Mouse (Mus musculus) limb, embryonic 10.5 days (tissue): ENCODE measurements at regions not wholly inside any gene's neighbourhood (a gene's known extent, or its start where the extent isn't known, plus 50 kb on each side); places are given as distances from the start of the nearest gene placed in this dataset.

Experiments
- DNase-seq: peaks from one replicate; pipeline ENCODE4 v3.0.0-alpha.2; 2017; ENCODE audit warnings: low spot score
- H3K27ac ChIP-seq: fragments of 300-500 bp; sonication (generic); 2 replicates; pipeline ENCODE4 v1.5.1; 2016; ENCODE audit warnings: mild to moderate bottlenecking
- H3K27me3 ChIP-seq: fragments of 300-500 bp; sonication (generic); 2 replicates; pipeline ENCODE4 v1.6.1; 2016; ENCODE audit warnings: low read depth, mild to moderate bottlenecking; ENCODE audit not compliant: poor library complexity, severe bottlenecking
- H3K36me3 ChIP-seq: fragments of 300-500 bp; sonication (generic); 2 replicates; pipeline ENCODE4 v1.6.1; 2016; ENCODE audit warnings: mild to moderate bottlenecking, moderate library complexity
- H3K4me1 ChIP-seq: fragments of 300-500 bp; sonication (generic); 2 replicates; pipeline ENCODE4 v1.6.1; 2016
- H3K4me3 ChIP-seq: fragments of 300-500 bp; sonication (generic); 2 replicates; pipeline ENCODE4 v1.5.1; 2016; ENCODE audit warnings: mild to moderate bottlenecking, moderate library complexity
- H3K9me3 ChIP-seq: fragments of 300-500 bp; sonication (generic); replicated peaks from 2 replicates; pipeline ENCODE4 v1.6.1; 2016; ENCODE audit warnings: mild to moderate bottlenecking
- WGBS: fragments of 180-500 bp; shearing (Covaris S2); methylation state at CpG from one replicate; pipeline ENCODE4 v1.1.7; 2016; 5-methylcytosine and 5-hydroxymethylcytosine counted together

DNA sequence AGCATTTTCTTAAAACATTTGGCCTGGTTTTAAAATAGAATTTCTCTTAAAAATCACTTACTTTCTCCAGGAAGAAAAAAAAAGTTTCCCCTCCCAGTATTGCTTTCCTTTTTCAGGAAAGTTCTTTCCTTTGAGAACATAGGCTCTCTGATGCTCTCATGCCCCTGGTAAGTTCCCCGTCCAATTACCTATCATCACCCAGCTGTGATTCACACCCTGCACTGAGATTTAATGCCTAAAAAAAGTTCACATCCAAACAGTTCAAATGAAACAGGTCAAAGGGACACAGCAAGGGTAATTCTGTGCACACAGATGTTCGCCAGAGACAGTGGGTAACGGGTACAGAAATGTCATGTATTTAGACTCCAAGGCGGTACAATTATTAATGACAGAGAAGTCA is 191.8 kb upstream of the Tll1 start:
- peaks cover 15% of the 10 kb centered on the region for H3K4me1 ChIP-seq
- DNase-seq, result no peak
- no peak overlapping the region for H3K4me3 ChIP-seq
- H3K27ac ChIP-seq, result no peak overlapping the region
- no peaks in the 10 kb centered on the region; the same call in 1 of the 2 replicates for H3K27me3 ChIP-seq
- no peaks in the 10 kb centered on the region for H3K36me3 ChIP-seq
- WGBS, result 22% methylated on average over 4 of the region's 4 CpGs
- H3K9me3 ChIP-seq, result no peaks in the 10 kb centered on the region

- WGBS, result 88% methylated on average over 5 of the region's 5 CpGs
- H3K9me3 ChIP-seq, result no peaks in the 10 kb centered on the region
- DNase-seq, result no peak
- H3K27me3 ChIP-seq, result no peaks in the 10 kb centered on the region; the same call in 1 of the 2 replicates
- no peaks in the 10 kb centered on the region for H3K36me3 ChIP-seq
- peaks cover 15% of the 10 kb centered on the region for H3K4me1 ChIP-seq
- H3K4me3 ChIP-seq, result no peak overlapping the region
- H3K27ac ChIP-seq, result no peak overlapping the region
Measured at GRCm38 (mm10) chr8:64395816-64396215, 189.7 kb upstream of the Tll1 start.

DNA sequence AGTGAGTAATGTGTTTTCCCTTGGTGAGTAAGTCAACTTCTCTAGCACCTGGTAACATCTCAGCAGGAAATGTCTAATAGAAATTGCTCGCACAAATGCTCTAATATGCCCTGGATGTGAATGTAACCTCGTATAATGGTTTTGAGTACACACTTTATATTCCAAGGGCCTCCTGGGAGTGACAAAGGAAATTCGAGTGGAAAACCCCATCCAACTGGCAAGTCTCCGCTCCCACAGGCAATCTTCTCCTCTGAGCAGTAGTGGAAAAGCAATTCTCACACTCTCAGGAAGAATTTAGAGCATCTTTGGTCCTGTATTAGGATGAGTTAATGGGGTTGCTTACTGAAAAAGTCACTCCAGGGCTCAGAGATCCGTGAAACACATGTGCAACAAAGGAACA is 183.4 kb upstream of the Tll1 start:
- Histone ChIP-seq H3K4me1 (peaks cover 3% of the 10 kb centered on the region; the same call in 1 of the 2 replicates), H3K27ac (no peak overlapping the region), H3K27me3 (no peaks in the 10 kb centered on the region), H3K9me3 (no peaks in the 10 kb centered on the region), H3K4me3 (no peak overlapping the region), H3K36me3 (no peaks in the 10 kb centered on the region)
- WGBS, result 70% methylated on average over 5 of the region's 5 CpGs
- DNase-seq, result no peak

- WGBS, result 94% methylated on average over 2 of the region's 2 CpGs
Measured at GRCm38 (mm10) chr8:64388299-64388698, 182.2 kb upstream of the Tll1 start.

DNA sequence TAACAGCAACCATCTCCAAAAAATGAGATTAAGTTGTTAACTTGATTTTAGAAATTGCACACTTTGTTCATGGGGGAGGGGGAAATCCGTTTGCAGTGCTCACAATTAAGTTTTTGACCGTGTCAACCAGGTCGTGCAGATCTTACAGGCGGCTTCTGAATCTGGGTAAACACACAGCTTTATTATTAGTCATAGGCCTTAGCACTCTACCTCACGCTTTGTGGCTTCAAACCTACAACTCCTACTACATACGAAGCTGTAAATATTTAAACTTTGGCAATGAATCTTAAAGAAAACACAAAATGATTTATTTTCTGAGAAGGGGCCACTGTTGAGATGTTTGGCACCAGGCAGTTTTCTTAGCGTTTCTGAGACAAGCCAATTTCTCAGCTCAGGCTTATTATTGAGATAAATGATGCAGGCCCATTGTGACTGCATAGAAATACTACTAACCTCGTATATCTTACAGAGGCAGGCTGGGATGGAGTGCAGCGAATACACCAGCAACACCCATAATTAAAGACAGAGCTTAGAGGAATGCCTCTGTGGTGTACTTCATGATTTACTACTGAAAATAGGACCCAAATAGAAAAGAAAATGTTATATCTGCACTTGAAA is 173.8 kb upstream of the Tll1 start:
- H3K4me1 ChIP-seq, result peaks cover 8% of the 10 kb centered on the region; the same call in 1 of the 2 replicates
- H3K36me3 ChIP-seq, result no peaks in the 10 kb centered on the region
- H3K9me3 ChIP-seq, result no peaks in the 10 kb centered on the region
- H3K27me3 ChIP-seq, result no peaks in the 10 kb centered on the region
- H3K27ac ChIP-seq, result no peak overlapping the region
- DNase-seq, result no peak
- H3K4me3 ChIP-seq, result no peak overlapping the region
- 61% methylated on average over 9 of the region's 9 CpGs for WGBS

More at GRCm38 (mm10) chr8:64388299-64388698, 182.2 kb upstream of the Tll1 start:
- H3K4me3 ChIP-seq, result no peak overlapping the region
- no peak overlapping the region for H3K27ac ChIP-seq
- DNase-seq, result no peak
- H3K36me3 ChIP-seq, result no peaks in the 10 kb centered on the region
- no peaks in the 10 kb centered on the region for H3K27me3 ChIP-seq
- peaks cover 3% of the 10 kb centered on the region; the same call in 1 of the 2 replicates for H3K4me1 ChIP-seq
- H3K9me3 ChIP-seq, result no peaks in the 10 kb centered on the region

DNA sequence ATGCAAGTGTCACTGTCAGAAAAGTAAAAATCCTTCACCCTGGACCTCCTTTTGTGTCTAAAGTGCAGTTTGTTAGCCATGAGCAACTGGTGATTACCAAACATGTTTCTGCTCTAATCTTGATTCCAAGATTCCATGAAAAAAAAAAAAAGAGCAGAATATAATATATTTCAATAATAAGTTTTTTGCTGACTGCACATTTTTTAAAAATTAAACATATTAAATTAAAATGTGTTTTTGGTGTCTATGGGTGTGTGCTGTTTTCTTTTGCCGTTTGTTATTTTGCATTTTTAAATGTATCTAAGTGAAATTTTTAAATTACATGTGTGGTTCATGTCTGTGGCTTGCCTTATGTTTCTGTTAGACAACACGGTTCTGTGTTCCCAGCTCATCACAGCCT is 171.8 kb upstream of the Tll1 start:
- Histone ChIP-seq H3K4me1 (peaks cover 8% of the 10 kb centered on the region; the same call in 1 of the 2 replicates), H3K9me3 (no peaks in the 10 kb centered on the region), H3K27me3 (no peaks in the 10 kb centered on the region), H3K36me3 (no peaks in the 10 kb centered on the region), H3K4me3 (no peak overlapping the region), H3K27ac (no peak overlapping the region)
- WGBS, result 84% methylated on average over 2 of the region's 2 CpGs
- DNase-seq, result no peak

DNA sequence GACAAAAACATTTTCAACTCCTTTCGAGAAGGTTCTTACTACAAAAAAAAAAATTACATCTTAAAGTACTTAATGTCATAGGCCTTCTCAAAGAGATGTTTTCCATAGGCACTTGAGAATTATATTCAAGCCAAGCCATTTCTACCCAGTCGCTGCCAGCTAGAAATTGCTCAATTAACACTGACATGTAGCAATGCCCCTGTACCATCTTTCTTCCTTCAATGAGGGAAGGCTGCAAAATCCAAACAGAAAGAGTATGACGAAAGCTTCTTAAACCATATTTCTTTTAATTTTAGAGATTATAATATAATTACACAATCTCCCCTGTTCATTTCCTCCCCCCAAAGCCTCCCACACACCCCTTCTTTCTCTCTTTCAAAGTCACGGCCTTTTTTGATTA is 169.4 kb upstream of the Tll1 start:
- no peaks in the 10 kb centered on the region for H3K36me3 ChIP-seq
- peaks cover 11% of the 10 kb centered on the region for H3K4me1 ChIP-seq
- WGBS, result 91% methylated on average over 4 of the region's 4 CpGs
- DNase-seq, result no peak
- no peaks in the 10 kb centered on the region for H3K27me3 ChIP-seq
- H3K27ac ChIP-seq, result no peak overlapping the region
- H3K4me3 ChIP-seq, result no peak overlapping the region
- H3K9me3 ChIP-seq, result no peaks in the 10 kb centered on the region

DNA sequence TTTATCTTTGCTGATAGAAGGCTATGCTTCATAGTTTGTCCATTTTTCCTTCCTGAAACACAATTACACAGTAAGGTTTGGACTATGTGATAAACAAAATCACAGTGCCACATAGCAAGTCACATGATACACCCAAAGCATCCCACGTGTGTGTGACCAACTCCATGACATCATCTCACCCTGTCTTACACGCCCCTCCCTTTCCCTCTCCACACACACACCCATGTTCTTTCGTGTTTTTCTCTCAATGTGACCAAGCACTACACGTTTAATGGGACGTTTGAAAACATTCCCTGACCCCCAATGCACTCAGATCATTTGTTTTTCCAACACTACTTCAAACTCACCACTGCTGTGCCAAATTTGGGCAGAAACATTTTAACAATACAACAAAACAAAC is 168.9 kb upstream of the Tll1 start:
- Histone ChIP-seq H3K4me3 (no peak overlapping the region), H3K27me3 (no peaks in the 10 kb centered on the region)

GRCm38 (mm10) chr8:64369973-64370372 is 163.9 kb upstream of the Tll1 start:
- Histone ChIP-seq H3K4me3 (no peak overlapping the region), H3K27me3 (no peaks in the 10 kb centered on the region), H3K27ac (no peak overlapping the region), H3K36me3 (no peaks in the 10 kb centered on the region), H3K9me3 (no peaks in the 10 kb centered on the region), H3K4me1 (peaks cover 27% of the 10 kb centered on the region)
- no peak for DNase-seq
- 32% methylated on average over 6 of the region's 6 CpGs for WGBS

More for the DNA sequence above, 168.9 kb upstream of the Tll1 start:
- H3K4me1 ChIP-seq, result peaks cover 14% of the 10 kb centered on the region
- no peaks in the 10 kb centered on the region for H3K36me3 ChIP-seq
- no peaks in the 10 kb centered on the region for H3K9me3 ChIP-seq
- H3K27ac ChIP-seq, result no peak overlapping the region
- 74% methylated on average over 5 of the region's 5 CpGs for WGBS
- no peak for DNase-seq

- 95% methylated on average over 4 of the region's 4 CpGs for WGBS
- no peak for DNase-seq
- H3K4me1 ChIP-seq, result peaks cover 27% of the 10 kb centered on the region
- no peaks in the 10 kb centered on the region for H3K27me3 ChIP-seq
- no peaks in the 10 kb centered on the region for H3K36me3 ChIP-seq
- no peak overlapping the region for H3K4me3 ChIP-seq
- no peak overlapping the region for H3K27ac ChIP-seq
- no peaks in the 10 kb centered on the region for H3K9me3 ChIP-seq
Measured at GRCm38 (mm10) chr8:64367906-64368305, 161.8 kb upstream of the Tll1 start.

DNA sequence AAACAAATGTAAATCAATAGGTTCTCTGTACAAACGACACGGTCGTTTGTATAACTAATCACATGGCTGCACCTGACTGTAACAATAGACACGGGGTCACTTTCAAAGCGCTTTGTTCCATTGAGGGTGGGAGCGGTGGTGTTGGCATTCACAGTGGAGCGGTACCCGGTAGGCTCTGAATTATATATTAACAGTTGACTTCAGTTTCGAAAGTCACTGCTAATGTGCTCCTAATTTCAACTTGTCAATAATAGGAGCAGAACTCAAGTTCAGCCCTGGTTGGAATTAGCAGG is 160.8 kb upstream of the Tll1 start:
- no peak overlapping the region for H3K4me3 ChIP-seq
- no peaks in the 10 kb centered on the region for H3K36me3 ChIP-seq
- 73% methylated on average over 9 of the region's 9 CpGs for WGBS
- peaks cover 27% of the 10 kb centered on the region for H3K4me1 ChIP-seq
- no peak overlapping the region for H3K27ac ChIP-seq
- no peak for DNase-seq
- no peaks in the 10 kb centered on the region for H3K27me3 ChIP-seq
- H3K9me3 ChIP-seq, result no peaks in the 10 kb centered on the region

GRCm38 (mm10) chr8:64366226-64366973 is 160.3 kb upstream of the Tll1 start:
- no peaks in the 10 kb centered on the region for H3K27me3 ChIP-seq
- peaks cover 26% of the 10 kb centered on the region for H3K4me1 ChIP-seq
- 84% methylated on average over 11 of the region's 11 CpGs for WGBS
- H3K4me3 ChIP-seq, result no peak overlapping the region
- H3K9me3 ChIP-seq, result no peaks in the 10 kb centered on the region
- no peaks in the 10 kb centered on the region for H3K36me3 ChIP-seq
- DNase-seq, result no peak
- no peak overlapping the region for H3K27ac ChIP-seq

- no peaks in the 10 kb centered on the region for H3K9me3 ChIP-seq
- H3K4me1 ChIP-seq, result no peaks in the 10 kb centered on the region
- 95% methylated on average over 5 of the region's 5 CpGs for WGBS
- H3K27me3 ChIP-seq, result no peaks in the 10 kb centered on the region
- DNase-seq, result no peak
- H3K4me3 ChIP-seq, result no peak overlapping the region
- no peaks in the 10 kb centered on the region for H3K36me3 ChIP-seq
- no peak overlapping the region for H3K27ac ChIP-seq
Measured at GRCm38 (mm10) chr8:64357092-64357491, 151.0 kb upstream of the Tll1 start.
